Mouse (Mus musculus): ENCODE measurements at regions not wholly inside any gene's neighbourhood (a gene's known extent, or its start where the extent isn't known, plus 50 kb on each side); places are given as distances from the start of the nearest gene placed in this dataset.

GRCm38 (mm10) chr6:147316140-147316539 is 52.2 kb upstream of the Pthlh start:
- DNase-seq (ENCODE audit: low spot score in 2 of 2) = no peak

- DNase-seq (ENCODE audit: low spot score in 2 of 2) = no peak
Measured at GRCm38 (mm10) chr6:147315207-147315606, 51.2 kb upstream of the Pthlh start.
